Mouse (Mus musculus) brain, embryonic 14.5 days (tissue): ENCODE data around the gene Plppr3.

Source experiments
- CTCF ChIP-seq: fragments of 200-500 bp; IDR thresholded peaks from 2 replicates; pipeline ENCODE4 v1.5.1; 2012; ENCODE audit warnings: inconsistent platforms, mild to moderate bottlenecking, moderate library complexity, borderline replicate concordance; ENCODE audit not compliant: insufficient read depth, insufficient read length; ENCODE audit errors: extremely low read depth
- POLR2A ChIP-seq: fragments of 200-500 bp; IDR thresholded peaks from 2 replicates; pipeline ENCODE4 v1.6.1; 2012; ENCODE audit warnings: mild to moderate bottlenecking, inconsistent platforms, borderline replicate concordance; ENCODE audit not compliant: poor library complexity, insufficient read depth, insufficient read length, severe bottlenecking; ENCODE audit errors: extremely low read depth

DNA sequence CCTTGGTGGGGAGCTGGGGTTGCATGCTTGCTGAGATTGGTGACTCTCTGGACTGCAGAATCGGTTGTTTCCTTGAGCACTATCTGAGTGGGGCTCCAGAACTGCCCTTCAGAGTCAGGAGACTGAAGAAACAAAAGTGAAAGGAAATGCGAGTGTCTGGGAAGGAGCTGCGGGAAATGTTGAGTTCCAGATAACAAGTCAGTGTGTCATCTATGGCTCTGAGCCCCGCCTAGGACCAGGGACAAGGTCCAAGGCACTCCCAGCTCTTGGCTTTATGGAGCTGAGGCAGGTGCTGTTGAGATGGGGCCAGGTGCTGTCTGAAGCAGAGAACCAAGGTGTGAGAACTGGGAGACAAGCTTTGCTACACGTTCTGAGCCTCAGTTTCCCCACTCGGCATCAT lies 50.0 kb downstream of the Plppr3 start:
- TF ChIP-seq CTCF (no peak), POLR2A (no peak)
